Mouse (Mus musculus) neural tube, embryonic 13.5 days (tissue): ENCODE data around the gene Arl3. TPM values are rescaled to one million over a fixed set of nuclear protein-coding genes. Genes with fewer than 3 reads are reported as not detected.

Source experiments
- ATAC-seq: fragments of 200-750 bp; cut with Nextera tagmentation; 2 replicates; pipeline ENCODE4 v1.8.0; 2017; ENCODE audit warnings: low read depth, mild to moderate bottlenecking, moderate TSS enrichment, moderate library complexity
- H3K27ac ChIP-seq: fragments of 300-500 bp; sonication (generic); replicated peaks from 2 replicates; pipeline ENCODE4 v1.5.1; 2015; ENCODE audit warnings: moderate library complexity, mild to moderate bottlenecking, inconsistent platforms
- H3K27me3 ChIP-seq: fragments of 300-500 bp; sonication (generic); 2 replicates; pipeline ENCODE4 v1.6.1; 2015; ENCODE audit warnings: mild to moderate bottlenecking, inconsistent platforms
- H3K36me3 ChIP-seq: fragments of 300-500 bp; sonication (generic); 2 replicates; pipeline ENCODE4 v1.6.1; 2015; ENCODE audit warnings: mild to moderate bottlenecking, inconsistent platforms
- H3K4me1 ChIP-seq: fragments of 300-500 bp; sonication (generic); replicated peaks from 2 replicates; pipeline ENCODE4 v1.6.1; 2015; ENCODE audit warnings: inconsistent platforms
- H3K4me2 ChIP-seq: fragments of 300-500 bp; sonication (generic); 2 replicates; pipeline ENCODE4 v1.6.1; 2015; ENCODE audit warnings: inconsistent platforms, mild to moderate bottlenecking, moderate library complexity
- H3K4me3 ChIP-seq: fragments of 300-500 bp; sonication (generic); 2 replicates; pipeline ENCODE4 v1.5.1; 2015; ENCODE audit warnings: mild to moderate bottlenecking, inconsistent platforms
- H3K9ac ChIP-seq: fragments of 300-500 bp; sonication (generic); 2 replicates; pipeline ENCODE4 v1.6.1; 2015; ENCODE audit warnings: moderate library complexity, mild to moderate bottlenecking, inconsistent platforms
- H3K9me3 ChIP-seq: fragments of 300-500 bp; sonication (generic); 2 replicates; pipeline ENCODE4 v1.6.1; 2016; ENCODE audit warnings: inconsistent platforms
- WGBS: fragments of 180-500 bp; shearing (Covaris S2); methylation state at CpG from one replicate; pipeline ENCODE4 v1.1.7; 2015; 5-methylcytosine and 5-hydroxymethylcytosine counted together
- polyA plus RNA-seq: library from polyadenylated mRNA; unstranded; fragments of >200 nt; fragmentation: Nextera tagmentation; extraction: Ambion mirVana; gene quantifications from 2 replicates; pipeline ENCODE4 v1.2.1, GENCODE M21; 2015

The Arl3 gene
- polyA plus RNA-seq, 1 experiment from 2014 or later = 208 TPM

DNA sequence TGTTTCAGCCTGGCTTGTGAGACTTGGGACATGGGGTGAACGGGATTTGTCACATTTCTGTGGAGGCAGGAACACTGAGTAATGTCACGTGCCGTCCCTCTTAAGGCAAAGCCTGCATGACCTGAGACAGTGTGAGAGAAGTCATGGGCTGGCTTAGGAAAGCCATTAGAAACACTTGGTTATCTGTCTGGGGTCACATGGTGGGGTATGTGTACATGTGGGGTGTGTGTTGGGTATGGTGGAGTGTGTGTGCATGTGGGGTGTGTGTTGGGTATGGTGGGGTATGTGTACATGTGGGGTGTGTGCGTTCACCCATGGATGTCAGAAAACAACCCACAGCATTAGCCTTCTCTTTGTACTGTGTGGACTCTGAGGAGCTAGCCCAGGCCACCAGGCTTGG is 22.6 kb downstream of the Arl3 start:
- Histone ChIP-seq H3K9me3 (no peaks in the 10 kb centered on the region), H3K27ac (no peak overlapping the region), H3K4me3 (no peak overlapping the region), H3K27me3 (no peaks in the 10 kb centered on the region), H3K4me2 (no peak overlapping the region), H3K4me1 (peaks cover 30% of the 10 kb centered on the region), H3K36me3 (peaks cover 59% of the 10 kb centered on the region), H3K9ac (no peak overlapping the region)
- WGBS = 89% methylated on average over 4 of the region's 4 CpGs
- ATAC-seq = no peak

DNA sequence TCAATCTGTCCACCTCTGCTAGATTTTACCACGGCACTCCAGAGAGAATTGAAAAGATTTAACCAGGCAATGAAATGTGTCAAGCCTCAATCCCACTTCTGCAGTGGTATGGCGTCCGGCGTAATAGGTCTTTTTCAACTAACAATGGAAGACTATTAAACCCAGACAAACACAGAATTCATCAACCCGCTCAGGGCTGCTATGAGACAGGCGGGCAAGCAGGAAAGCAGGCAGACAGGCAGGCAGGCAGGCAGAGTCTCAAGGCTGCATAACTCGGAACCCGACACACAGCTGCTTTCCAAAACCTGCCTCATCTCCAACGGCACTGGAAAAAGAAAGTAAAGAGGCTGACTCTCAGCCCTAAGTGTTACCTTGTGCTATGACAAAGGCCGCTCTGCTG is 24.9 kb downstream of the Arl3 start:
- H3K4me3 ChIP-seq = no peak overlapping the region
- H3K27ac ChIP-seq = peak overlapping the region; percentile 69
- H3K4me1 ChIP-seq = peaks cover 18% of the 10 kb centered on the region
- 41% methylated on average over 10 of the region's 10 CpGs for WGBS
- no peaks in the 10 kb centered on the region for H3K9me3 ChIP-seq
- ATAC-seq = peak; percentile 49; the same call in 1 of the 2 replicates
- peaks cover 60% of the 10 kb centered on the region for H3K36me3 ChIP-seq
- H3K27me3 ChIP-seq = no peaks in the 10 kb centered on the region
- H3K4me2 ChIP-seq = no peak overlapping the region
- peak overlapping the region; percentile 4; the same call in 1 of the 2 replicates for H3K9ac ChIP-seq

- Histone ChIP-seq H3K9ac (no peak overlapping the region), H3K4me3 (no peak overlapping the region), H3K4me1 (peaks cover 15% of the 10 kb centered on the region), H3K27ac (peak overlapping the region; percentile 69), H3K36me3 (peaks cover 65% of the 10 kb centered on the region), H3K27me3 (no peaks in the 10 kb centered on the region), H3K4me2 (no peak overlapping the region), H3K9me3 (no peaks in the 10 kb centered on the region)
- WGBS = 66% methylated on average over 6 of the region's 6 CpGs
- no peak for ATAC-seq
These were observed 25.4 kb downstream of the Arl3 start for GRCm38 (mm10) chr19:46547565-46547964.

GRCm38 (mm10) chr19:46542750-46543149 is 30.2 kb downstream of the Arl3 start:
- ATAC-seq = no peak
- H3K27me3 ChIP-seq = no peaks in the 10 kb centered on the region
- H3K9ac ChIP-seq = no peak overlapping the region
- H3K4me2 ChIP-seq = no peak overlapping the region
- peaks cover 6% of the 10 kb centered on the region for H3K4me1 ChIP-seq
- H3K36me3 ChIP-seq = peaks cover 57% of the 10 kb centered on the region
- no peak overlapping the region for H3K4me3 ChIP-seq
- H3K27ac ChIP-seq = no peak overlapping the region
- WGBS = 81% methylated on average over 8 of the region's 8 CpGs
- no peaks in the 10 kb centered on the region for H3K9me3 ChIP-seq

- Histone ChIP-seq H3K27ac (no peak overlapping the region), H3K9ac (no peak overlapping the region), H3K27me3 (no peaks in the 10 kb centered on the region), H3K36me3 (peaks cover 45% of the 10 kb centered on the region), H3K4me2 (no peak overlapping the region), H3K4me3 (no peak overlapping the region), H3K4me1 (peaks cover 19% of the 10 kb centered on the region), H3K9me3 (no peaks in the 10 kb centered on the region)
- ATAC-seq = no peak
- WGBS = 88% methylated on average over 6 of the region's 6 CpGs
These were observed 34.8 kb downstream of the Arl3 start for GRCm38 (mm10) chr19:46538213-46538612.

- Histone ChIP-seq H3K4me2 (no peak overlapping the region), H3K27me3 (no peaks in the 10 kb centered on the region), H3K4me3 (no peak overlapping the region), H3K27ac (no peak overlapping the region), H3K36me3 (peaks cover 37% of the 10 kb centered on the region), H3K9ac (no peak overlapping the region), H3K9me3 (no peaks in the 10 kb centered on the region), H3K4me1 (peaks cover 27% of the 10 kb centered on the region)
- whole genome bisulfite sequencing = 95% methylated on average over 9 of the region's 9 CpGs
- ATAC-seq = no peak
These were observed 35.6 kb downstream of the Arl3 start for GRCm38 (mm10) chr19:46537357-46537756.

DNA sequence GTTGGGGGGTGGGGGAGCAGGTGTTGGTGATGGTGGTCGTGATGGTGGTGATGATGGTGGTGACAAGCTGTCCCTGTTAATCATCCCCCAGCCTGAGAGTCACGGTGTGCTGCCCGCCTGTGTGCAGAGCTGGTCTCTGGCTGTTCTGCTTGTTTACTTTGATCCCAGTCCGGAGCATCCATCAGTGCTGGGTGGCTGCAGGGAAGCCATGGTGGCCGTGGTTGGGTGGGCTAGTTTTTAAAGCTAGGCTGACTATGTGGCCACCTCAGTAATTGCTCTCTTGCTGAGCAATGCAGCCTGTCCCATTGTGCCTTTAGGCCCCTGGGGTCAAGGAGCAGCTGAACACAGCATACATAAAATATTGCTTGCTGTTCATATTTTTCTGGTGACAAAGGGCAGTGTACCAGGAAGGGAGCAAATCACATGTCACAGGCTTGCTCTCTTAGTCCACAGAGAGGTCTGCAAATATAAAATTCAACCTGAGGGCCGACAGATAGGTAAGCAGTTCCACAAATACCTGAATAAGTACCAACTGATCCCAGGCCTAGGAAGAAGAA is 38.4 kb downstream of the Arl3 start:
- Histone ChIP-seq H3K4me2 (no peak overlapping the region), H3K36me3 (peaks cover 14% of the 10 kb centered on the region), H3K27ac (peak overlapping the region; percentile 7; the same call in 1 of the 2 replicates), H3K9ac (no peak overlapping the region), H3K4me1 (peaks cover 55% of the 10 kb centered on the region), H3K27me3 (no peaks in the 10 kb centered on the region), H3K4me3 (no peak overlapping the region), H3K9me3 (no peaks in the 10 kb centered on the region)
- ATAC-seq = no peak
- WGBS = 24% methylated on average over 6 of the region's 6 CpGs

GRCm38 (mm10) chr19:46533525-46533924 is 39.5 kb downstream of the Arl3 start:
- peaks cover 10% of the 10 kb centered on the region for H3K36me3 ChIP-seq
- peak overlapping the region; percentile 67 for H3K27ac ChIP-seq
- 50% methylated on average over 5 of the region's 5 CpGs for WGBS
- peaks cover 66% of the 10 kb centered on the region for H3K4me1 ChIP-seq
- no peaks in the 10 kb centered on the region for H3K27me3 ChIP-seq
- H3K4me3 ChIP-seq = no peak overlapping the region
- H3K4me2 ChIP-seq = no peak overlapping the region
- no peaks in the 10 kb centered on the region for H3K9me3 ChIP-seq
- peak overlapping the region; percentile 19; the same call in 1 of the 2 replicates for H3K9ac ChIP-seq
- no peak for ATAC-seq

GRCm38 (mm10) chr19:46533066-46533465 is 39.9 kb downstream of the Arl3 start:
- Histone ChIP-seq H3K27ac (peak overlapping the region; percentile 78), H3K4me2 (no peak overlapping the region), H3K27me3 (no peaks in the 10 kb centered on the region), H3K9ac (peak overlapping the region; percentile 52; the same call in 1 of the 2 replicates), H3K4me3 (no peak overlapping the region), H3K4me1 (peaks cover 70% of the 10 kb centered on the region), H3K36me3 (peaks cover 10% of the 10 kb centered on the region), H3K9me3 (no peaks in the 10 kb centered on the region)
- ATAC-seq = no peak
- 50% methylated on average over 4 of the region's 4 CpGs for WGBS

GRCm38 (mm10) chr19:46532031-46532688 is 40.8 kb downstream of the Arl3 start:
- Histone ChIP-seq H3K4me1 (peaks cover 79% of the 10 kb centered on the region), H3K4me3 (no peak overlapping the region), H3K9ac (peak overlapping the region; percentile 52), H3K9me3 (no peaks in the 10 kb centered on the region), H3K4me2 (no peak overlapping the region), H3K27ac (peak overlapping the region; percentile 78), H3K27me3 (no peaks in the 10 kb centered on the region), H3K36me3 (peaks cover 10% of the 10 kb centered on the region)
- 12% methylated on average over 10 of the region's 10 CpGs for whole genome bisulfite sequencing
- no peak for ATAC-seq

GRCm38 (mm10) chr19:46531071-46532030 is 41.6 kb downstream of the Arl3 start:
- ATAC-seq = no peak
- peaks cover 86% of the 10 kb centered on the region for H3K4me1 ChIP-seq
- peak overlapping the region; percentile 59 for H3K4me2 ChIP-seq
- peaks cover 6% of the 10 kb centered on the region for H3K36me3 ChIP-seq
- no peaks in the 10 kb centered on the region for H3K9me3 ChIP-seq
- H3K27ac ChIP-seq = peak overlapping the region; percentile 92
- H3K4me3 ChIP-seq = no peak overlapping the region
- H3K9ac ChIP-seq = peak overlapping the region; percentile 69
- 11% methylated on average over 16 of the region's 16 CpGs for WGBS
- H3K27me3 ChIP-seq = no peaks in the 10 kb centered on the region

DNA sequence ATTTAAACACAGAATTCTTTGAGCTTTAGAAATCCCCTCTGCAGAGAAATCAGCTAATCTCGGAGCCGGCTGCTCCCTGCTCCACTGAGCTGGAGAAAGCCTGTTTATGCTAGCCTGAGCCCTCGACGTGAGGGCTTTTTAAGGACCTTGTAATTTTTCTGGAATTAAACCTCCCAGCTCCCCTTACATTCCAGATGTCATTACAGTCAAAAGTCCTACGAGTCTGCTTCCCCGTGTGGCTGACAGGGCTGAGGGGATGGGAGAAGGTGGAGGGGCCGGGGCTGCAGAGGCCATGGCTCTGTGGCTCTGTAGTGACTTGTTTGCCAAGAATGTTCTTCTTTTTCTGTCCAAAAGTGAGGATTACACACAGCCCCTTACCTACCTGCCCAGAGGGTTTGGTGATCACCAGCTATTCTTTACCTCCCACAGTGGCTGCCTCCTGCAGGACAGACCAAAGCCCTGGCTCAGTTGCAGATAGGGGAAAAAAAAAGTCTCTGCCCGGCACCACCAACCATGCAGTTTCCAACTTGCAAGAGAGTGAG is 42.5 kb downstream of the Arl3 start:
- no peak overlapping the region for H3K4me3 ChIP-seq
- H3K9me3 ChIP-seq = no peaks in the 10 kb centered on the region
- peak overlapping the region; percentile 92 for H3K27ac ChIP-seq
- 12% methylated on average over 8 of the region's 8 CpGs for WGBS
- peak overlapping the region; percentile 69 for H3K9ac ChIP-seq
- ATAC-seq = no peak
- H3K4me2 ChIP-seq = peak overlapping the region; percentile 59
- no peaks in the 10 kb centered on the region for H3K27me3 ChIP-seq
- H3K4me1 ChIP-seq = peaks cover 94% of the 10 kb centered on the region
- H3K36me3 ChIP-seq = no peaks in the 10 kb centered on the region
